Mouse (Mus musculus) fat pad, adult 2 months (tissue): Measurements from ENCODE around the gene Asb5.
"Not testable (repeated sequence)": the region's sequence is repeated elsewhere in the genome, so short reads cannot be mapped to it uniquely, and the experiment has no call there.

ENCODE experiments used
- DNase-seq: peaks from one replicate; pipeline ENCODE4 v3.0.0-alpha.2; 2011; ENCODE audit warnings: low read depth, low spot score; ENCODE audit errors: extremely low read depth

Asb5 gene

DNA sequence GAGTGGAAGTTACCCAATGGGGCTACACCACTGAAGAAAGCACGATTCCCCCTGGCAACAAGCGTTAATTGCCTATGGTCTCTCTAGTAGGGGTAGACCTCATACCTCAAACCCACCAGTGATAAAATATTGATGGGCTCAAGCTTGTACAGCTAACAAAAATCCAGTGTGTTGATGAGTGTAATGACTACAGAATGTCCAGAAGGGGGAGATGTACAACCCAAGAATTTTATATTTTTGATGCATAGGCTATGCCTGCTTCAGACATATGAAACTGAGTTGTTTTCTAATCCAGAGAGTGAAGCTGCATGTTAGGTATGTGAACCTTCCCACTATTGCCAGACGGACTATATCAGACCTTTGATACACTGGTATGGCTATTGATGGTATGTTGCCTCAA is 7.9 kb downstream of the Asb5 start:
- DNase-seq = no peak

DNA sequence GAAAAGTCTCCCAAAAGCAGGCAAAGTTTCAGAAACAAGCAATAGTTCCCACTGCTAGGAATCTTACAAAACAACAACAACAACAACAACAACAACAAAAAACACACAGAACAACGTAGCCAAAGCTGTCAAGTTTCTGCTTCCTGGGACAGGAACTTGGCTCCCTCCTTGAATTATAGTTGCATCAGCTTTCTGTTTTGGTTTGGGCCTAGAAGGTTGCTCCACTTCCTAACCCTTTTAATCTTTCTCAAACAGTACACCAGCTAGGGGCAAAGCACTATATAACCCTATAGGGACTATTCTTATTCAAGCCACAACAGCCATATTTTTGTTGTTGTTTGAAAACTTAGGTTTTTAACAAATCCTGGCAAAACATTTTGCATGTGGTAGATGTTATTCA is 12.0 kb downstream of the Asb5 start:
- no peak for DNase-seq

DNA sequence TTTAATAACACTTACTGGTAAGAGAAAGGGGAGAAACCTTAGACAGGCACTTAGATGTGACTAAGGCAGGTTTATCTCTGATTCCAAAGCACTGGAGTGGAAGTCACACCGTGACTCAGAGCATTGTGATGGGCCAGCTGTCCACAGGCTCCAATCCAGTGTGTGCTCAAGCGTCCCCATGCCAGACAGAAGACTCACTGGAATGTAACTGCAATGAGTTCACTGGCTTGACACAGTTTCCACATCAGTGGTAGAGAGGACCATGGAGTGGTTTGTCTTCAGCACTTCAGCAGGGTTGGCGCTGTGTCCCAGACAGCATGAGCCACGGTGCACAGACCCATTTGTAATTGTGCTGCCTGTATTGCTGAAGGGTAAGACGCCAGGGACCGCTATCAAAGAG is 19.0 kb downstream of the Asb5 start:
- no peak for DNase-seq

DNA sequence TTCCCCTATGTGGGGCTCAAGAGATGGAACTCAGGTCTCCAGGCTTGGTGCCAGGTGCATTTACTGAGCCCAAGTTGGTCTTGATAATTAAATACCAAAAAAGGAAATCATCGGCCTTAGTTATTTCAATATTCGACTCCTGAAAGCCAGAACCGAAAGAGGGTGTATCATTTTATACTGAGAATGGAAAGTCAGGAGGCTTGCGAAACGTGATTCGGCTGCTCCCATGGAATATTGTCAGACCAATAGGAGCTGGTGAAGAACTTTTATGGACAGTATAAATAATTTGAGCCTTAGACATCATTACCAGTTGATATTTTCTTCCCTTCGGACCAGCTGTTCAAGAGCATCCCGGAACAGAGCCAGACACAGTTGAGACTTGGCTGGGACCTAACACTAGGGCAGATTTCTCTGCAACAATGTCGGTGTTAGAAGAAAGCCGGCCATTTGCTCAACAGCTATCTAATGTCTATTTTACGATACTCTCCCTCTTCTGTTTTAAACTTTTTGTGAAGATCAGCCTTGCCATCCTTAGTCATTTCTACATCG is 20.7 kb downstream of the Asb5 start:
- no peak for DNase-seq

DNA sequence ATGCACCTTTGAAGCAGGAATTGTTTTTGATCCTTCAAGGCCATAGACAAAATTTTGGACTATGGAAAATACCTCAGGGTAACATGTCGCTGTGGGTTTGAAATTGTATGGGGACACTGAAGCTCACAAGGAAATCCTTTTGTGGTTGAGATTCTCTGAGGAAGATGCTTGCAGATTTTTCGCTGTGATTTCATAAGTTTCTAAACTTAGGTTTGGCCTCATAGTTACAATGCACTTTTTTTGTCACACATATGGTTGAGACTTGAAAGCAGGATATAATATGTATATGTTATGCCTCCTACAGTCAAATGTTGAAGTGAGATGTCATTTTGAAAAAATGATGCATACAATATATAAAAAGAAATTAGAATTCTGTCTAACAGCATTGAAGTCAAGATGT is 25.5 kb downstream of the Asb5 start:
- DNase-seq = no peak

DNA sequence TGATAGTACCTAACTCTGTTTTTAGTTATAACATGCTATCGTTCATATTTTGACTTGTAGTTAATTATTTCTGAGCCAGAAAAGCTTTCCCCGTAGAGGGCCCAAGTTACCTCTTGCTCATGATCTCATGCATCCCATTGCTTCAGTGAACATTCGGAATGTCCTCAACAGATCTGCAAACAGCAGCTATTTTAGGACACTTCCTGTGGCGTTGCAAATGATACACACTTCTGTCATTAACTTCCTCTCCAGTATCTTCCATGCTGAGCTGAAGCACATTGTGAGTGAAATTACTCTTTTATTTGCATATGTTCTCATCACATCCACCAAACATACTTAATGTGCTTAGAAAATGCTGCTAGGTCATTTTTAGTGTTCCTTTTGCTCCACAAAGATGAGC is 32.8 kb downstream of the Asb5 start:
- DNase-seq = no peak

GRCm38 (mm10) chr8:54565181-54565580 is 35.8 kb downstream of the Asb5 start:
- no peak for DNase-seq

DNA sequence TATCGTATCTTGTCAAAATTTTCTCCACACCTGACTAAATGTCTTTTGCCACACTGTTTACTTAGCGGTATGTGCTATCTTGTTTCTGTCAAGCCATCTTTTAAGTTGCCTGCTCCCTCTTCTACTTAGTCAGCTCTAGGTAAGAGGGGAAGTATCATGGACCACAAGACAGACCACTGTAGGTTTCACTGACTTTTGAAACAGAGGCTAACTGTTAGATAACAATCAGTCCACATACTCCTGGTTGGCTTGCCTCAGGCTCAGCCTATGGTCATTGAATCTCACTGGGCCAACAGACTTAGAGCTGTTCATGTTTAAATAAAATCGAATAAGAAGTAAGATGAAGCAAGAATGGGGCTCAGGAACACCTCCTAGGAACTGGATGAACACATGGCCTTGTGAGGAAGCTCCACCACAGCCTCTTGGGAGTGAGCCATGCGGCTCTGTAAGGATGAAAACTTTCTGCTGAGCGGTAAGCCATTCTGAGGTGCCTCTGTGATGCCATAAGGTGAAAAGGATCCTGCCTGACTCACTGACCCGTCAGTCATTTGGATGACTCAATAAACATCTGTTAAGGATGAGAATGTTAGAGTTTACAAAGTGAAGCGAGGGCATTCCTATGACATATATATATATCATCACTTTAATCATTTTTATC is 36.4 kb downstream of the Asb5 start:
- no peak for DNase-seq

GRCm38 (mm10) chr8:54567168-54567567 is 37.8 kb downstream of the Asb5 start:
- DNase-seq = no peak

DNA sequence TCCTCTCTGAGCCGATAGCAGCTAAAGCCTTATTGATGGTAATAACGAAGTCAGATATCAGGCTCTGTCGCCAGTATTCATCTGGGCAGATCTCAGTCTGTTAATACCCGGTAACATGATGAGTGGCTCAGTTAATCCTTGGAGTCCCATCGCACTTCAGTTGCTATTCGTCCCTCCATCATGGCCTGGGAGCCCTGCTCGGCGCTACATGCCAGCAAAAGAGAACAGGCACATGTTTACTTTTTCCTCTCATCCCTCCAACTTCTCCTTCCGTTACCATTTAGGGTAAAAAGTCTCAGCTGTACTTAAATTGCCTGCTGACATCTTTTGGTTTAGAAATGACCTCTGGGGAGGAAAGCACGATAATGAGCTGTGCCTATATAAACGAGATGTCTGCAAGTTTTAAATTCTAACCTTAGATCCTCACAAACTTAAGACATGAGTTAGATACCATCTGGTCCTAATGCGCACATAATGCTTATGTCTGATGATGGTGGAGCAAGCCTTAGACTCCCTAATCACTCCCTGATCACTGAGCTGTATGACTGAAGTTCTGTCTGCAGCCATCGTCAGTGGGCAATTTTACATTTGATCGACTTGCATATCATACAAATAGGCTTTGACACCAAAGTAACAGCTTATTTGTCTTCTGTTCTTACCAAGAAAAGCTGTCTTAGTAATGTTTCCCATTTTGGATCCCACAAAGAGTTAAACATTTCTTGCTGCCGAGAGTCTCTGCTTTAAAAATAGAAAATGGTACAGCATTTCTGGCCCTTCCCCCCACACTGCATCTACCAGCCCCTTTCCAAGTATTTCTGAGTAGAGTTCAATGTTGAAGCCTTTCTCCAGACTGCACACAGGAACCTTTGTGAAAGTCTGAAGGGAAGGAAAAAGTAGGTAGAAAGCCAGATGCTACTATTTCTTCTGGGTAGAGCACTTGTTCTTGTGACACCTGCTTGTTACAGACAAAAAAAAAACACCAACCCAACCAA is 41.5 kb downstream of the Asb5 start:
- no peak for DNase-seq

DNA sequence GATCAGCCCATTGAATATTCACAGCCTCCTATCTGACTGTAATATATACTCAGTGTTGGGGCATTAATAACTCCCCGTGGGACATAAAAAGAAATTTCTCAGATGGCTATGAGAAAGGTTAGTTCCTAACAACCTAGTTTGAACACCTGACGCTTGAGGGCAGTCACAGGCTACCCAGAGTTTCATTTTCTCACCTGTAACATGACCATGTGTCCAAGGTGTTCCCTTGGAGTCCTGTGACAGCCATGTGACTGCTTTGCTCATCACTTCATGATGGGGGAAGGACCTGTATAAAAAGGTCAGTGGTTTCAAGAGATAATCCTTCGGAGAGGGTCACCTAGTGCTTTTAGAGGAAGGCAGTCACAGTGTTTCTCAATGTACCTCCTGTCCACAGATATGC is 52.1 kb downstream of the Asb5 start:
- DNase-seq = no peak

DNA sequence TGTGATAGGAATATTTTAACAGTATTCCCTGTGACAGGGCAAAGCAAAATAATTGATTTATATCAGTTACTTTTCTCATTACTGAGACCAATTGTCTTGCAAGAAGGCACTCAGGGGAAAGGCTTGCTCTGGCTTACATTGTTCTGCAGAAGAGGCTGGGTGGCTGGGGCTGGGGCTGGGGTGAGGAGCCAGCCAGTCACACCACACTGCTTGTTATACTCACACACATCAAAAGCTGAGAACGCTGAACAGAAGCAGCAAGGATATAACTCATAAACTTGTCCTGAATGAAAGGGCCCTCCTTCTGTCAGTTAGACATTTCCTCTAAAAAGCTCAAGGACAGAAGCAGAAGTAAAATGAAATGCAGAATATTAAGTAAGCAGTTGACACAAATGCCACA is 53.5 kb downstream of the Asb5 start:
- DNase-seq = no peak

- no peak for DNase-seq
These were observed 65.3 kb downstream of the Asb5 start for GRCm38 (mm10) chr8:54594634-54595033.

DNA sequence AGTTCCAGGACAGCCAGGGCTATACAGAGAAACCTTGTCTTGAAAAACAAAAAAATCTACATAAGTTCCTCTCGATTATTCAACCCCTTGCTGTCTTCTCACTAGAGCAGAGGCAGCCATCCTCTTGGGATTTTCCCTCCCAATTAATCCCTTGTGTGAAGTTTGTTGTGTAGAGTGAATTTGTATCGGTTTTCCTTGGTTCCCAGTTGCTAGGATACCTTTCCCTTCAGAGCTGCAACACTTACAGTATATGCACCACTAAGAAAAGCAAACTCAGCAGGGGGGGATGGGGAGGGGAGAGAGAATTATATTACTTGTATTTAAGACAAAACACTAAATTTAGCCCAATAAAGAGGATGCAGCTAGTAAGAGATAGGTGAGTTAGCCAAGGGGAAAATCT is 66.7 kb downstream of the Asb5 start:
- no peak for DNase-seq

GRCm38 (mm10) chr8:54596940-54597339 is 67.6 kb downstream of the Asb5 start:
- no peak for DNase-seq

DNA sequence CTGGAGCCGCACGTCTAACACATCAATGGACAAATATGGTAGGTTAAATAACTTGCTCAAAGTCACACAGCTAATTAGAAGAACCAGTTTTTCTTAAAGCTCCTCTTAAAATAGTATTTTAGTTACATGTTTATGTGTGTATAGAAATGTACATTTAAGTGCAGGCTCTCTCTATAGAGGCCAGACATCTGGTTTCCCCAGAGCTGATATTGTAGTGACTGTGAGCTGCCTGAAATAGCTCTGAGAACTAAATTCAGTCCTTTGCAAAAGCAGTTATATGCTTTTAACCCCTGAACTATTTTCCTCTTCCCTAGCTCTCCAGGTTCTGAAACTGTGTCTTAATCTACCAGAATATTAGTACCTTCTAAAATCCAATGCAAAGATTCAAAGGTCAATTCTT is 68.0 kb downstream of the Asb5 start:
- no peak for DNase-seq

- DNase-seq = no peak
These were observed 71.4 kb downstream of the Asb5 start, which contains the start of gene Spata4 for GRCm38 (mm10) chr8:54600671-54601251. TSS of gene Spata4 (plus strand) at chr8:54600781.

- DNase-seq = no peak
These were observed 74.1 kb downstream of the Asb5 start for GRCm38 (mm10) chr8:54603440-54603839.

DNA sequence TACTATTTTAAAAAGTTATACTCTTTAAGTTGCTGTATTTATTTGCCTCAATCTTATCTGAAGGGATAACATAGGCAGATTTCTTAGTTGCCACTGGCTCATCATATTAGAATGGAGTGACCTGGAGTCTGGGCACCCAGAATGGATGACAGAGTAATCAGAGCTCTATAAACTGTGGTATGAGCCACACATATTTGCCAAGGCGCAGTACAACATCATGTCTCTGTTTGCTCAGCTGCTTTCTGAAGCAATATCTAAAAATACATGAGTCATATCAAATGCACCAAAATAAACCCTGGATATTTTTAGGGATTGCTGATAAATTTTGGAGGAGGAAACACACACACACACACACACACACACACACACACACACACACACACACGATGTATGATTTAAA is 80.0 kb downstream of the Asb5 start:
- DNase-seq = no peak

- peak; percentile 16 for DNase-seq
These were observed 80.9 kb downstream of the Asb5 start for GRCm38 (mm10) chr8:54610238-54610637.

GRCm38 (mm10) chr8:54616710-54617109 is 87.3 kb downstream of the Asb5 start:
- not testable (repeated sequence) for DNase-seq
